Mouse (Mus musculus) embryonic facial prominence, embryonic 11.5 days (tissue): ENCODE measurements around the gene Col18a1. TPM values are rescaled to one million over a fixed set of nuclear protein-coding genes. Genes with fewer than 3 reads are reported as not detected.
"Not testable (repeated sequence)": the region's sequence is repeated elsewhere in the genome, so short reads cannot be mapped to it uniquely, and the experiment has no call there.

Experiments
- ATAC-seq: fragments of 200-750 bp; cut with Nextera tagmentation; replicated peaks from 2 replicates; pipeline ENCODE4 v1.8.0; 2017; ENCODE audit warnings: low read depth; ENCODE audit not compliant: insufficient number of reproducible peaks, low FRiP score, low TSS enrichment
- DNase-seq: peaks from one replicate; pipeline ENCODE4 v3.0.0-alpha.2; 2015; ENCODE audit warnings: low spot score
- H3K27ac ChIP-seq: fragments of 300-500 bp; sonication (generic); replicated peaks from 2 replicates; pipeline ENCODE4 v1.5.1; 2014; ENCODE audit warnings: mild to moderate bottlenecking, low read depth, low read length, control low read depth
- H3K27me3 ChIP-seq: fragments of 300-500 bp; sonication (generic); 2 replicates; pipeline ENCODE4 v1.6.1; 2014; ENCODE audit warnings: mild to moderate bottlenecking, low read length, moderate library complexity, mixed read lengths; ENCODE audit not compliant: control insufficient read depth, insufficient read depth
- H3K36me3 ChIP-seq: fragments of 300-500 bp; sonication (generic); replicated peaks from 2 replicates; pipeline ENCODE4 v1.6.1; 2014; ENCODE audit warnings: low read depth, mild to moderate bottlenecking, low read length, moderate library complexity, mixed read lengths; ENCODE audit not compliant: control insufficient read depth, insufficient read depth
- H3K4me1 ChIP-seq: fragments of 300-500 bp; sonication (generic); 2 replicates; pipeline ENCODE4 v1.6.1; 2014; ENCODE audit warnings: low read length, mixed read lengths; ENCODE audit not compliant: control insufficient read depth, insufficient read depth
- H3K4me2 ChIP-seq: fragments of 300-500 bp; sonication (generic); 2 replicates; pipeline ENCODE4 v1.6.1; 2014; ENCODE audit warnings: low read depth, mild to moderate bottlenecking, control low read depth, low read length, moderate library complexity
- H3K4me3 ChIP-seq: fragments of 300-500 bp; sonication (generic); 2 replicates; pipeline ENCODE4 v1.5.1; 2014; ENCODE audit warnings: low read depth, low read length, control low read depth
- H3K9ac ChIP-seq: fragments of 300-500 bp; sonication (generic); replicated peaks from 2 replicates; pipeline ENCODE4 v1.6.1; 2014; ENCODE audit warnings: mild to moderate bottlenecking, control low read depth, low read length
- H3K9me3 ChIP-seq: fragments of 300-500 bp; sonication (generic); replicated peaks from 2 replicates; pipeline ENCODE4 v1.6.1; 2016; ENCODE audit warnings: mild to moderate bottlenecking, low read length, inconsistent platforms, mixed read lengths; ENCODE audit not compliant: control insufficient read depth
- WGBS: fragments of 180-500 bp; shearing (Covaris S2); extraction: QIAGEN DNeasy Blood & Tissue Kit; methylation state at CpG from one replicate; pipeline ENCODE4 v1.1.7; 2014; 5-methylcytosine and 5-hydroxymethylcytosine counted together
- polyA plus RNA-seq: library from polyadenylated mRNA; unstranded; fragments of >200 nt; fragmentation: Nextera tagmentation; extraction: Ambion mirVana; gene quantifications from 2 replicates; pipeline ENCODE4 v1.2.1, GENCODE M21; 2014

Gene Col18a1
- polyA plus RNA-seq, 1 experiment from 2014 or later = 55.5 TPM

GRCm38 (mm10) chr10:77144372-77144771, 22.0 kb downstream of the Col18a1 start:
- ATAC-seq (no peak), DNase-seq (no peak)
- no peak overlapping the region for H3K4me2 ChIP-seq
- no peaks in the 10 kb centered on the region for H3K27me3 ChIP-seq
- WGBS = 88% methylated on average over 2 of the region's 2 CpGs
- H3K9ac ChIP-seq = no peak overlapping the region
- peaks cover 3% of the 10 kb centered on the region; the same call in 1 of the 2 replicates for H3K4me1 ChIP-seq
- H3K9me3 ChIP-seq = no peaks in the 10 kb centered on the region
- H3K27ac ChIP-seq = no peak overlapping the region
- H3K36me3 ChIP-seq = no peaks in the 10 kb centered on the region
- H3K4me3 ChIP-seq = no peak overlapping the region

GRCm38 (mm10) chr10:77142328-77142727, 24.0 kb downstream of the Col18a1 start:
- Histone ChIP-seq H3K4me1 (peaks cover 3% of the 10 kb centered on the region; the same call in 1 of the 2 replicates), H3K9me3 (no peaks in the 10 kb centered on the region), H3K4me3 (no peak overlapping the region), H3K36me3 (no peaks in the 10 kb centered on the region), H3K27ac (no peak overlapping the region), H3K27me3 (no peaks in the 10 kb centered on the region), H3K4me2 (no peak overlapping the region), H3K9ac (no peak overlapping the region)
- ATAC-seq (no peak), DNase-seq (no peak)
- WGBS = 92% methylated on average over 2 of the region's 2 CpGs

GRCm38 (mm10) chr10:77138304-77138703, 28.0 kb downstream of the Col18a1 start:
- no peak for ATAC-seq
- Histone ChIP-seq H3K27me3 (no peaks in the 10 kb centered on the region), H3K36me3 (no peaks in the 10 kb centered on the region), H3K4me2 (no peak overlapping the region), H3K4me1 (no peaks in the 10 kb centered on the region), H3K27ac (no peak overlapping the region), H3K4me3 (no peak overlapping the region), H3K9ac (no peak overlapping the region), H3K9me3 (no peaks in the 10 kb centered on the region)
- DNase-seq = no peak

GRCm38 (mm10) chr10:77136205-77136604, 30.1 kb downstream of the Col18a1 start:
- Histone ChIP-seq H3K36me3 (no peaks in the 10 kb centered on the region), H3K4me2 (no peak overlapping the region), H3K27me3 (no peaks in the 10 kb centered on the region), H3K9me3 (no peaks in the 10 kb centered on the region), H3K27ac (no peak overlapping the region), H3K9ac (no peak overlapping the region), H3K4me1 (peaks cover 7% of the 10 kb centered on the region), H3K4me3 (no peak overlapping the region)
- 88% methylated on average over 6 of the region's 6 CpGs for WGBS
- no peak for DNase-seq
- no peak for ATAC-seq

GRCm38 (mm10) chr10:77135274-77135829, 31.0 kb downstream of the Col18a1 start:
- no peaks in the 10 kb centered on the region for H3K27me3 ChIP-seq
- H3K27ac ChIP-seq = no peak overlapping the region
- H3K4me3 ChIP-seq = no peak overlapping the region
- peaks cover 7% of the 10 kb centered on the region for H3K4me1 ChIP-seq
- DNase-seq (no peak), ATAC-seq (no peak)
- H3K4me2 ChIP-seq = no peak overlapping the region
- 94% methylated on average over 5 of the region's 5 CpGs for WGBS
- H3K9ac ChIP-seq = no peak overlapping the region
- no peaks in the 10 kb centered on the region for H3K9me3 ChIP-seq
- no peaks in the 10 kb centered on the region for H3K36me3 ChIP-seq

- H3K27me3 ChIP-seq, H3K4me1 ChIP-seq, H3K27ac ChIP-seq, H3K4me2 ChIP-seq, H3K36me3 ChIP-seq, H3K4me3 ChIP-seq, H3K9me3 ChIP-seq, ATAC-seq, H3K9ac ChIP-seq, DNase-seq: not testable (repeated sequence)
- 73% methylated on average over 6 of the region's 6 CpGs for WGBS
Measured at GRCm38 (mm10) chr10:77134807-77135152, 31.6 kb downstream of the Col18a1 start.

- H3K4me3 ChIP-seq = no peak overlapping the region
- peaks cover 7% of the 10 kb centered on the region for H3K4me1 ChIP-seq
- ATAC-seq (no peak), DNase-seq (no peak)
- no peaks in the 10 kb centered on the region for H3K27me3 ChIP-seq
- no peaks in the 10 kb centered on the region for H3K9me3 ChIP-seq
- H3K4me2 ChIP-seq = no peak overlapping the region; the same call in 1 of the 2 replicates
- no peak overlapping the region for H3K9ac ChIP-seq
- 47% methylated on average over 13 of the region's 13 CpGs for WGBS
- no peaks in the 10 kb centered on the region for H3K36me3 ChIP-seq
- H3K27ac ChIP-seq = no peak overlapping the region
Measured at GRCm38 (mm10) chr10:77133951-77134806, 32.2 kb downstream of the Col18a1 start.

- Histone ChIP-seq H3K4me3 (no peak overlapping the region), H3K4me1 (peaks cover 7% of the 10 kb centered on the region), H3K27ac (peak overlapping the region; percentile 57), H3K9me3 (no peaks in the 10 kb centered on the region), H3K27me3 (no peaks in the 10 kb centered on the region), H3K36me3 (no peaks in the 10 kb centered on the region), H3K4me2 (no peak overlapping the region; the same call in 1 of the 2 replicates), H3K9ac (peak overlapping the region; percentile 15)
- ATAC-seq (no peak), DNase-seq (peak; percentile 69)
- 20% methylated on average over 11 of the region's 11 CpGs for WGBS
Measured at GRCm38 (mm10) chr10:77132118-77132517, 34.2 kb downstream of the Col18a1 start.
